Mouse (Mus musculus) layer of hippocampus, adult 8-10 months (tissue): Measurements from ENCODE around the gene Snx8. TPM values are rescaled to one million over a fixed set of nuclear protein-coding genes. Genes with fewer than 3 reads are reported as not detected.
A peak's percentile ranks its signal among the peaks of the same experiment; 100 is the strongest.
"Not testable (repeated sequence)": the region's sequence is repeated elsewhere in the genome, so short reads cannot be mapped to it uniquely, and the experiment has no call there.

Experiments
- DNase-seq, 2 experiments: peaks; one replicate each; pipeline ENCODE4 v3.0.0; 2022; ENCODE audit warnings: low spot score in 2 of 2
- total RNA-seq, 4 experiments: library from RNA; stranded (reverse); gene quantifications; 2 replicates each; pipeline ENCODE4 v1.2.4; 2022

Gene Snx8
- total RNA-seq, 4 experiments from 2014 or later: 9.1 to 15.8 (median 12.7) TPM

- DNase-seq: no peak
Observed at GRCm38 (mm10) chr5:140384462-140384861, 4.6 kb downstream of the Snx8 start.

- no peak for DNase-seq
Observed at GRCm38 (mm10) chr5:140383559-140383958, 5.5 kb downstream of the Snx8 start.

- DNase-seq: no peak
Observed at GRCm38 (mm10) chr5:140382688-140383087, 6.4 kb downstream of the Snx8 start.

GRCm38 (mm10) chr5:140381156-140381555 is 7.9 kb downstream of the Snx8 start:
- DNase-seq: no peak

GRCm38 (mm10) chr5:140379299-140379698 is 9.8 kb downstream of the Snx8 start:
- DNase-seq: no peak

GRCm38 (mm10) chr5:140378121-140378853 is 10.8 kb downstream of the Snx8 start:
- no peak for DNase-seq

- no peak for DNase-seq
Observed at GRCm38 (mm10) chr5:140375249-140375829, 13.7 kb downstream of the Snx8 start.

- DNase-seq: no peak
Observed at GRCm38 (mm10) chr5:140374226-140374625, 14.8 kb downstream of the Snx8 start.

- no peak for DNase-seq
Observed at GRCm38 (mm10) chr5:140373711-140374110, 15.4 kb downstream of the Snx8 start.

- peak; percentile 66 to 68 for DNase-seq
Observed at GRCm38 (mm10) chr5:140371671-140372070, 17.4 kb downstream of the Snx8 start.

GRCm38 (mm10) chr5:140370446-140371254 is 18.4 kb downstream of the Snx8 start:
- no peak for DNase-seq

GRCm38 (mm10) chr5:140369466-140369865 is 19.6 kb downstream of the Snx8 start:
- DNase-seq: no peak

- DNase-seq: no peak
Observed at GRCm38 (mm10) chr5:140368926-140369325, 20.1 kb downstream of the Snx8 start.

GRCm38 (mm10) chr5:140368126-140368525 is 20.9 kb downstream of the Snx8 start:
- not testable (repeated sequence) for DNase-seq

GRCm38 (mm10) chr5:140364415-140364814 is 24.6 kb downstream of the Snx8 start:
- DNase-seq: no peak

GRCm38 (mm10) chr5:140359930-140360674 is 29.0 kb downstream of the Snx8 start:
- no peak for DNase-seq

GRCm38 (mm10) chr5:140357466-140357865 is 31.6 kb downstream of the Snx8 start:
- no peak for DNase-seq

GRCm38 (mm10) chr5:140355934-140356333 is 33.1 kb downstream of the Snx8 start:
- no peak for DNase-seq

- no peak for DNase-seq
Observed at GRCm38 (mm10) chr5:140352352-140352751, 36.7 kb downstream of the Snx8 start.

GRCm38 (mm10) chr5:140350731-140351497 is 38.1 kb downstream of the Snx8 start:
- DNase-seq: no peak

GRCm38 (mm10) chr5:140349882-140350281 is 39.2 kb downstream of the Snx8 start:
- no peak for DNase-seq
